Mouse (Mus musculus) thymus, postnatal 36 days (tissue): ENCODE data around the gene Pnck.

Experiments used
- DNase-seq, 2 experiments: peaks; one replicate each; pipeline ENCODE4 v3.0.0; 2022; ENCODE audit warnings: mixed read lengths in 2 of 2

Pnck gene

DNA sequence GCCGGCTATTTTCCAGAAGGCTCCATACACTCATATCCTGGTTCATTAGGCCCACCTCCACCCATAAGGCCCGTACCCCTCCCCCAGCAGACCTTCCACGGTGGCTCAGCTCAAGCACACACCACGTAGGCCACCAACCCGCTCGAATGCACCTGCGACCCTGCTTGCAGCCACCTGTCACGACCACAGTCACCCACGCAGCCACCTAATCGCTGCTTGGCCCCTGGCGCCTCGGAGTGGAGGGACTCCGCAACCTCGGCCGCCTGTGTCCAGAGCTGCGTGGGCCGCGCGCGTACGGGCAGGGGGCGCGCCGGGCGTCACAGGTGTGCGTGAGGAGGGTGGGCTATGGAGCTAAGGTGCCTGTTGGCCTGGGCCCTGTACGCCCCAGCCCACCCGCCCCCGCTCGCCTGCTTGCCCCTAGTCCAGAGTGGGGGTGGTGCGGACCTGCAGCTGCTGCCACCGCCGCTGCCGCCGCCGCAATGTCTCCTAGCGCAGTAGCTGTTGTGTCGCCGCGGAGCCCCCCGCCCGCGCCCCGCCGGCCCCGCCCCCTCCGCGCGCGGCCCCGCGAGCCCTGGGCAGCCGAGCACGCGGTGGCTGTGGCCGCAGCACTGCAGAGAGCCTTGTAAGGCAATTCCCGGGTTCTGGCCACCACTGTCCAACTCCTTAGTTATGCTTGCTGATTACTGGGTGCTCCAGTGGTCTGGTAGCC, at the start of gene Pnck:
TSS of gene Pnck (minus strand) at position 543 of the 709 bp plus-strand sequence.
- peak in 1 of 2 experiments; percentile 40 for DNase-seq

DNA sequence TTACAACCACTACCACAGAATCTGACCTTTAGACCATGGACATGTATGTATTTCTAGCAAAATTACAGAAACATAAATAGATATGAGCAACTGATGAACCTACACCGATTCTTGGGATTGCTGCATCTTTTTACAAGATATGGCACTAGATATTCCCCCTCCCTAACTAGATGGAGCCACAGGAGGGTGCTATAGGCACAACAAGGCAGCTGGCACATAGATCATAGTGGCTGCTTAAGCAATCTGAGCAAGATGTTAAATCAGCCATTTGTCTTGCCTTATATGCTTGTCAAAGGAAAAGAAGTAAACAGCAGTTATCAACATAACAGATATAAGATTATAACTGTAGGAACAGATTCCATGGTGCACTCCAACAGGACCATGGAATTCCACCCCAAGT, 40.6 kb upstream of the Pnck start:
- no peak for DNase-seq

DNA sequence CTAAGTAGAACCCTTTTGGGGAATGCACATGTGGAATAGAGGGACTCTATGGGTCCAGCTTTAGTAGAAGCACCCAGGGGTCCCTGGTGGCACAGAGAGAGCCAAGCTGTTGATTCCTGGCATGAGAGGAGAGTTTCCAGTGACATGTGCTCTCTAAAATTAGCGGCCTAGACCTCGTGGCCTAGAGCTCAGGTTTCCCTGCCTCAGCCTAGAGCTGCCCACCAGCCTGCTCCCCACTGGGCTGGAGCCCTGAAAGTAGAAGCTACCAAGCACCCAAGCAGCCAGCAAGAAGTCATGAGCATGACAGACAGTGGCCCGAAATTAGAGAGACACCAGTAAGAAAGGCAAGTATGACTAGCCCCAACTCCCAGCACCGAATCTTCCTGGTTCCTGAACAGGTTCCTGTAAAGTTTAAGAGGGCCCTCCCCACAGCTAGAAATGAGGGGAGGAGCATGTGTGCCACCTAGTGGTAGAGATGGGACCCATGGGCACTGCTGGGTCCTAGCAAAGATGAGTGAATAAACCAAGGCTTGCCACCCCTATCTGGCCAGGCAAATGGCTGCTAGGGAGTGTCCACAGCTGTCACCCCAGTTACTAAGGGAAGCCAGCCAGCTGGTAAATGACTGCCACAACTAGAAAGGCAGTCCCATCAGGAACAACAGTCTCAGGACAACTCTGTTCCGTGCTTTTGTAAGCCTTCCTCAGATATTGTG, 31.2 kb upstream of the Pnck start:
- DNase-seq: peak; percentile 36 to 47

GRCm38 (mm10) chrX:73685629-73686028, 25.7 kb upstream of the Pnck start:
- no peak for DNase-seq

GRCm38 (mm10) chrX:73684978-73685377, 25.1 kb upstream of the Pnck start:
- DNase-seq: no peak

- no peak for DNase-seq
Measured at GRCm38 (mm10) chrX:73684156-73684555, 24.2 kb upstream of the Pnck start.

GRCm38 (mm10) chrX:73676668-73677067, 16.8 kb upstream of the Pnck start:
- no peak for DNase-seq

DNA sequence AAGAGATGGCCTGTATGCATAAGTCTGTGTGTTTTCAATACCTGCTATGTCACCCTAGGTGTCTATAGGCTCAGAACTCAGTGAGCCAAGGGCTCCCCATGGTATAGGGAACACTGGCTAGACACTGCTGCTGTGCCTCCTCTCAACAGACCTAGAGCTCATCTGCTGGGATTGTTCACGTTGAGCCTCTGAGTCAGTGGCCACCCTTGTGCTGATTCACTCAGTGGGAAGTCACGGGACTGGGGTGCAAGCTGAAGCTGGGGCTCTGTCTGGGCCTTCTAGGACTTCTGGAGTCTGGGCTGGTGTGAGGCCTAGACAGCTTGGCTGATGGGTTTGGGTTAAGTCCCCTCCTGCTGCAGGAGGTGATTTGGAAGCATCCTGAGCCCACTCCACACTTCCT, 15.3 kb upstream of the Pnck start:
- no peak for DNase-seq

DNA sequence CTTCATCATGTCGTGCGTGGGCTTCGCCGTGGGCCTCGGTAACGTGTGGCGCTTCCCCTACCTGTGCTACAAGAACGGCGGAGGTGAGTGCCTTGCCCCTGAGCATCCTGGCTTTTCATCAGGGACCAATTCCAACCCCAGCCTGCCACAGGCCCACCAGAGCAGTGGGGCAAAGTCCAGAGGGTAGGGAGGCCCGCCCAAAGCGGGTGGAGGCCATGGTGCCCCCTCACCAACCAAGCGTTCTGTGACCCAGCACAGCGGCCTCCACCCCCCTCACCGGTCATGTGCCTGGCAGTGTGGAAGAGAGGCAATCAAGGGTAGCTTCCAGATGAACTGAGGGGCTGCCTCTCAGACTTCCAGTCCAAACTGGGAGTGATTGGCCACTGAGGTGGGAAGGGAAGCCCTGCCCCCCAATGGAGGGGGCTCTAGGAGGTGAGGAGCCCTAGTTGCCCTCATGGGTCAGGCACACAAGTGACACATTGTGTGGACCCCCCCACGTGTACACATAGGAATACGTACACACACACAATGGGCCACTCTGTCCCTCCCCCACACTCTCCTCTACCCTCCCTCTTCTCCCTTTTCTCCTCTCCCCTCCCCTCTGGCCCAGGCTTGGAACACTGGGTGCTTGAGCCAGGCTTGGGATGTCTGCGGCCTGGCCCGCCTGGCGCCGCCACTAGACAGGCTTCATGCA, 14.2 kb upstream of the Pnck start:
- DNase-seq: no peak

DNA sequence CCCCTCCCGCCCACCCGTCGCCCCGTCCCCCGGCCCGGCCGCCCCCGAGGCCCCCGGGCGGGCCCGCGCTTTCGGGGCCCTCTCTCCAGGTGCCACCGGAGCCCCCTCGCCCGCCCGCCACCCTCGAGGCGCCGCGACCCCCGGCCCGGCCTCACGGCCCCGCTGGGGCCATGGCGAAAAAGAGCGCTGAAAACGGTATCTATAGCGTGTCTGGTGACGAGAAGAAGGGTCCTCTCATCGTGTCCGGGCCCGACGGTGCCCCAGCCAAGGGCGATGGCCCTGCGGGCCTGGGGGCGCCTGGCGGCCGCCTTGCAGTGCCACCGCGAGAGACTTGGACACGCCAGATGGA, 13.7 kb upstream of the Pnck start:
- no peak for DNase-seq

DNA sequence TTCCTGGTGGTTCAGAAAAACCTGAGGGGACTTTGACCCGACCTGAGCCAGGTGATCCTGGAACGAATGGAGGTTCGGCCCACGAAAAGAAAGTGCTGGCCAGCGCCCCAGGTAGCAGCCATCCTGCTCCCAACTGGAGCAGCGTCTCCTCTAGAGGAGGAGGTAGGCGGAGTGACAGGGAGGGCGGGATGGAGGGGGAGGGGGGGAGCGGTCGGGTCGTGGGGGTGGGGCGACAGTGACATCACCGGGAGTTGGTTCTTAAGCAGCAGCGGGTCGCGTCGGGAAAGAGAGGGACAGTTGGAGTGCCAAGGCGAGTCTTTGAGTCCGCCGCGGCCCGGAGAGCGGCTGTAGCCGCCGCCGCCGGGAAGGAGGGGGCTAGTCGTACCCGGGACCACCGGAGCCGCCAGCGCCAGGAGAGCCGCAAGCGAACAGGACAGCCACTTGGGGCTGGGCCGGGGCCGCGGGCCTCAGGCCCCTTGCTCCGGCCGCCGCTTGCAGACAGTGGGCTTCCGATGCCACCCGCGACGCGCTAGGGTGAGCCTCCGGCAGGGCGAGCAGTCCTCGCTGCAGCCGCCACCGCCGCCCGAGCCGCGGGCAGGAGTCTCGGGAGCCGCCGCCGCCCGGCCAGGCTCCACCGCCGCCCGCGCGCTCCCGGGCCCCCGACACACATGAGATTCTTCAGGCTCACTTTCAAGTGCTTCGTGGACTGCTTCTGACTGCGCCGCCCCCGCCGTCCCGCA, 13.1 kb upstream of the Pnck start, which contains the start of gene Slc6a8:
TSS of gene Slc6a8 (plus strand) at position 272 of the 740 bp plus-strand sequence.
- DNase-seq: peak; percentile 32 to 37

DNA sequence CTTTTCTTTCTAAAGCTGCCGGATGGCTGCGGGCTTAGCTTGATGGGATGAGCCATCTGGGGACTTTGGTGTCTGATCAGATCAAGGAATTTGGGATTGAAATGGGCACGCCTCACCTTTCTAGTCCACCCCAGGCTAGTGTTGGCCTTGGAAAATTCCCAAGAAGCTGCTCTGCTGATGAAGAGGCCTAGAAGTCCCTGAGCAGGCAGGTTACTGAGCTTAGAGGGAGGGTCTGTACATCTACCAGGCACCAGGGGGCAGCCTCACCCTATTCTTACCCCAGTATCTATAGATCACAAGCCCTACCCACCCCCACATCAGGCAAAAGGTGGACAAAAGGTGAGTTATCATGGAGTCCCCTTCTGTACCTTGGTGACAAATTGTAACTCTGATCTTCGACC, 12.1 kb upstream of the Pnck start:
- DNase-seq: peak; percentile 59 to 62

DNA sequence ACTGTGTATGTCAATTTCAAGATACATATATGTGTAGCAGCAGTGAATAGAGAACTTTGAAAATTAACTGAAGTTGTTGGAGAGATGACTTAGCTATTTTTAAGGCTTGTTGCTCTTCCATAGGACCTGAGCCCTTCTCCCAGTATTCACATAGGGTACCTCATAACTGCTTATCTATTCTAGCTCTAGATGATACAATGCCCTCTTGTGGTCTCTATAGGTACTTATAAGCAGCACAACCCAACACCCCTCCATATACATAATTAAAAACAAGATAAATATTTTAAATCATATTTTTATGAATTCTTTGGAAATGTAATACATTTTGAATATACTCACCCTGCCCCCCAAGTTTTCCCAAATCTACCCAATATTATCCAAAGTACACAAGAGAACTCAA, 3.2 kb upstream of the Pnck start:
- DNase-seq: no peak

- DNase-seq: no peak
Measured at GRCm38 (mm10) chrX:73660284-73660665, 358 bp upstream of the Pnck start.

DNA sequence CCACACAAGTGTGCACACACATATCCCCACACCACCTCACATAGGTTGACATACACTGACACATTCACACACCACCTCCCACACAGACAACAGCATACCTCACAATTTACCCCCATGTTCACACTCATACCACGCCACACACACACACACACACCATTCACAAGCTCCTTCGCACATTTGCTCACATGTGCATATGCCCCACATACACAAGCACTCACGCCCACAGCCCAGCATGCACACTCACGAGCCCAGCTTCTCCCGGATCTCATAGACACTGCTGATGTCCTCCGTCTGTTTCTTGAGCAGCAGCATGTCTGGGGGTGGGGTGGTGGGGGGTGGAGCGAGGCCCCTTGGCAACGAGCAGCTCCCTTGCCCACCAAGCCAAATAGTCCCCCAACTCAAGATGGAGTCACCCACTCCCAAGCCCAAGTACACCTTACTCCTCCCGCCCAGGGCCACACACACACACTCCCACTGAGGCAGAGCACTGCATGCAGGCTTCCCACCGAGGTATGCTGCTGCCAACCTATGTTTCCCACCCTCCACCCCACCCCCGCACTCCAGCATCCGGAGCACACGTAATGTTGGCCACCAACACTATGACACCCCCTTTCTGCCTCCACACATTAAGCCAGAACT, 862 bp downstream of the Pnck start:
- no peak for DNase-seq

DNA sequence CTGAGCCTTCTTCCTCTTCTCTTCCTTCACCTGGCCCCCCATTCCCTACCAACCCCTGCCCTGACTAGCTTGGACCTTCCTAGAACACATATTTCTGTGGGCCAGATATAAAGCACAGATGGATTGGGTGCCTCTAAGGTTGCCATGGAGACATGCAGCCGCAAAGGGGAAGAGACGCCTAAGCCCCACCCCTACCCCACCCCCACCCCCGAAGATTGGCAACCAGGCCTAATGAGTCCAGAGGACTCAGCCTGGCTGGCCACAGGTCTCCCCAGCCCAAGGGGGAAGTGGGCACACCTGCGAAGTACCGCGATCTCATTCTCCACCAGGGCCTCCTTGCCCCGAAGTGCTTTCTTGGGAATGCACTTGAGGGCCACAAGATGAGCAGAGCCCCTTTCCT, 1.5 kb downstream of the Pnck start:
- DNase-seq: no peak

DNA sequence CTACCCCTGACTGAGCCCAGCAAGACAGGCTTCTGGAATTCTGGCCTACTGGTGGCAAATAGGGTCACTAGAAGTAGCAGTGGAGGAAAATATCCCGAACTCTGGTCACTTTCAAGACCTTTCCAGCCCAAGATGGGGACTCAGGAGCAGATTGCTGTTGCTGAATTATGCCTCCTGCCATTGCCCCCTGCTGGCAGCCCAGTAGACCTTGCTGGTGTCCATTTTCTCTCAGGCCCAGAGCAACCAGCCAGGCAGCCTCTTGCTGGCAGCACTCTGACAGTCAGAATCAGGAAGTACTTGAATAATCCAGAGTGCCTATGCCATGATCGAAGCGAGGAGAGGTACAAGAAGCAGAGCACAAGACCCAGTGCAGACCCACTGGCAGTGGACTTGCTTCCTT, 4.4 kb downstream of the Pnck start:
- no peak for DNase-seq

GRCm38 (mm10) chrX:73654177-73654576, 5.7 kb downstream of the Pnck start:
- DNase-seq: peak; percentile 57 to 71

DNA sequence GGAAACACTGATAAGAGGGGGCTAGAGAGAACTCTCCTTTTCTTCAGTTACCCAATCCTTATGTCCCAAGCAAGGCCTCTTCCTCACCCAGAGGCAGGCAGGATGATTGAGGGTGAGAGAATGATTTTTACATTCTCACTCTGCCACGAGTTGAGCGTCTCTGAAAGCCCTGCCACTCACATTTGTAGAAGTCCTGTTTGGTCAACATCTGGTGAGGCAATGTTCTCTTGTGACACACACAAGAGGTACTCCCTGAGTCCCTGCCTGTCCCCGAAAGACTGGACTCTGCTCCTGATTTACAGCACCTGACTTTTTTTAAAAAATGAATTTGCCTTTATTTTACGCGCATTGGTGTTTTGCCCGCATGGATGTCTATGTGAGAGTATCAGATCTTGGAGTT, 6.5 kb downstream of the Pnck start:
- DNase-seq: no peak

DNA sequence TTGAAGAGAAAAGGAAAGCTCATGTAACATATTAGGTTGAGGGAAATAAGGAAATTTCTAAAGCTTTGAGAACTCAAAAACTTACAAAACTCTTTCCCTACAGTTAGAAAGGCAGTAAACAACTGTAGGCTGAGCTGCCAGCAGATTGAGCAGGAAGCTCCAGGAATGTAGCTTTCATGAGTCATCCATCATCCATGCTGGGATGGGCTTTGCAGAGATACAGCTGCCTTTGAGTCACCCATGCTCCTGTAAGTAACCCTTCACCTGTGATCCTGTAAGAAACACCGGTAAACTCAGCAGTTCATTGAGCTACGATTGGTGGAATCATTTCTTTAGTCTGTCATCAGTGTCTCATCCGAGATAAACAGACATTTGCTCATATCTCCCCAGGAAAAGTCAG, 9.0 kb downstream of the Pnck start:
- DNase-seq: no peak

- no peak for DNase-seq
Measured at GRCm38 (mm10) chrX:73645121-73645520, 14.8 kb downstream of the Pnck start.

GRCm38 (mm10) chrX:73639901-73640469, 19.9 kb downstream of the Pnck start:
- DNase-seq: no peak
